Mouse (Mus musculus): ENCODE results near the gene Syk. TPM values are rescaled to one million over a fixed set of nuclear protein-coding genes. Genes with fewer than 3 reads are reported as not detected.

Gene Syk
- polyA plus RNA-seq, 1 experiment from 2014 or later = 3.7 TPM

- Histone ChIP-seq H3K36me3 (no peaks in the 10 kb centered on the region), H3K4me3 (replicated peaks) (no peak overlapping the region), H3K9ac (no peak overlapping the region), H3K27ac (no peak overlapping the region), H3K27me3 (replicated peaks) (no peaks in the 10 kb centered on the region), H3K9me3 (no peaks in the 10 kb centered on the region), H3K4me2 (no peak overlapping the region), H3K4me1 (no peaks in the 10 kb centered on the region)
- 78% methylated on average over 9 of the region's 9 CpGs for WGBS
- ATAC-seq (ENCODE audit: insufficient read depth, low FRiP score, low read depth) = no peak
These were observed 31.7 kb upstream of the Syk start for GRCm38 (mm10) chr13:52551275-52551674.

DNA sequence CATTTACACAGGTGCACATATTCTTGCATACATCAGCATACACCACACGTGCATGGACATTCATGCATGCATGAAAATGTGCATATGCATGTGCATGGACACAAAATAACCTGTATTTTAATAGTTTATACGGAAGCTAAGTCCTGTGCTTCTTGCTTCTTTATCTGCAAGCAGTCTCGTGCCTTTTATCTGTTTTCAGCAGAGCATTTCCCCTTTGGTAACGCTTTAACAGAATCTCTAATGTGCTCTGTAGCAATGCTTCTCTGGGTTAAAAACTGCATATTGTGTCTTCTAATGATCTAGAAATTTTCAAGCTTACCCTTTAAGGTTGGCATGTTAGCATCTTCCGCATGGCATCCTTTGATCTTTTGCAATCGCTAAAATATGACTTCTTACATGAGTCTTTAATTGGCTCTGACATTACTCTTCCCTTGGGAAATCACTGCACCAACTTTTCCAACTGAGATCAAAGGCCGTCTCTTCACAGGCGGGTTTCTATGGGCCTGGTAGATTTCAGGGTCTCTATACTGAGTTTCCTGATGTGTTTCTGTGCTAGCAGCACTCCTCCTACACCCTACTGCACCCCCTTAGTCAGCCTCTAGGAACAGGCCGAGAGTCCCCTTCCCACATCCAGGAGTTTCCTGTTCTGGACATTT lies 30.0 kb upstream of the Syk start:
- no peaks in the 10 kb centered on the region for H3K9me3 ChIP-seq
- no peak overlapping the region for H3K27ac ChIP-seq
- H3K36me3 ChIP-seq = no peaks in the 10 kb centered on the region
- WGBS = 71% methylated on average over 9 of the region's 9 CpGs
- no peak overlapping the region for H3K4me3 ChIP-seq (replicated peaks)
- no peak overlapping the region for H3K4me2 ChIP-seq
- no peak overlapping the region for H3K9ac ChIP-seq
- no peak for ATAC-seq (ENCODE audit: insufficient read depth, low FRiP score, low read depth)
- no peaks in the 10 kb centered on the region for H3K27me3 ChIP-seq (replicated peaks)
- H3K4me1 ChIP-seq = no peaks in the 10 kb centered on the region

DNA sequence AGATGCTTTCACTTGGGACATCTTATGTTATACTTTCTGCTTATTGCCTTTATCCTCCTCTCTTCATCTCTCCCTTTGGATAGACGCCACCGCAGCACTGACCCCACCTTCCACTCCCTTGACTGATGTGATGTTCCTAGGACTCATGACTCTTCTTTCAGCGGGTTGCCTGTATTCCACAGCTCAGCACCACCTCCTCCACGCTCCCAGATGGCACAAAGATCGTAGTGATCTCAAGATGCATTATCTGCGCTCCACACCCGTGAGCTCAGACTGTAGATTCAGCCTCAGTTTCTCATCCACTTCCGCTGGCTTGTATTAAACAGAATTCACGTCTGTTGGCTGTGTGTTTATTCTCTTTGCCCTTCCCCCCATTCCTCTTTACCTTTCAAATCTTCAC lies 28.3 kb upstream of the Syk start:
- H3K27ac ChIP-seq = no peak overlapping the region
- 75% methylated on average over 9 of the region's 9 CpGs for WGBS

GRCm38 (mm10) chr13:52557421-52557820 lies 25.6 kb upstream of the Syk start:
- no peaks in the 10 kb centered on the region for H3K9me3 ChIP-seq
- no peak overlapping the region for H3K27ac ChIP-seq
- H3K27me3 ChIP-seq (replicated peaks) = no peaks in the 10 kb centered on the region
- no peak overlapping the region for H3K4me3 ChIP-seq (replicated peaks)
- 48% methylated on average over 7 of the region's 7 CpGs for WGBS
- no peaks in the 10 kb centered on the region for H3K4me1 ChIP-seq
- no peaks in the 10 kb centered on the region for H3K36me3 ChIP-seq
- H3K9ac ChIP-seq = no peak overlapping the region
- ATAC-seq (ENCODE audit: insufficient read depth, low FRiP score, low read depth) = no peak
- H3K4me2 ChIP-seq = no peak overlapping the region

More for the DNA sequence above, 28.3 kb upstream of the Syk start:
- ATAC-seq (ENCODE audit: insufficient read depth, low FRiP score, low read depth) = no peak
- Histone ChIP-seq H3K4me3 (replicated peaks) (no peak overlapping the region), H3K4me1 (no peaks in the 10 kb centered on the region), H3K27me3 (replicated peaks) (no peaks in the 10 kb centered on the region), H3K4me2 (no peak overlapping the region), H3K9me3 (no peaks in the 10 kb centered on the region), H3K9ac (no peak overlapping the region), H3K36me3 (no peaks in the 10 kb centered on the region)

DNA sequence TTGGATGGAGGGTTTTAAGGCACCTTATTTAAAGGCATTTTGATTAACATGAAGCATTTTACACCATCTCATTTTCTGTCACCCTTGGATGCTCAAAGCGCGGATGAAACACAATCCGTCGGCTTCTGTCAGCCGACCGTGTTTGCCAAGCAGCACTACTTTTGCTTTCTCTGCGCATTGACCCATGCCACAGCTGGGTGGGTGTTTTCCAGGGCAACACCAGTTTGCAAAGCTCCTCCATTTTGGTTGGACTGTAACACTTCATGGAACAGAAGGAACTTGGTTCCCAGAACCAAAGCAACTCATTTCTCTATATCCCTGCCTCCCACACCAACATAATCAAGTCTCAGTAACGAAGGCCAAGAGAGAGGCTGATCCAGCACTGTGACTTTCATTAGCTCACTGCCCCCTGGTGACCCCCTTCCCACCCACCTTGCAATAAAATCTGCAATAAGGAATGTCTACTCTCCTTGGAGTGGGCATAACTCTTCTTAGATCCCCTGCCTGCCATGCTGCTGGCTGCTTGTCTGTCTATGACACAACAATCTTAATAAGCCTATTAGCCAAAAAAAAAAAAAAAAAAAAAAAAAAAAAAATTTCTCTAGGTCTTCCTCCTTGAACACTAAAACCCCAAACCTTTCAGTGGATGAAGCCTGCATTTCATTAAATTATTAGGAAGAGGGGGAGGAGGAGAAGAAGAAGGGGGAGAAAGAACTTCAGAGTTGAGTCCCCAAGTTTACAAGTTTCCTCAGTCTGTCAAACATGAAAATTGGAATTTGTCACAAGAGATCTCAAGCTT lies 21.4 kb upstream of the Syk start:
- no peaks in the 10 kb centered on the region for H3K9me3 ChIP-seq
- H3K27ac ChIP-seq = no peak overlapping the region
- no peaks in the 10 kb centered on the region for H3K4me1 ChIP-seq
- no peak overlapping the region for H3K9ac ChIP-seq
- 91% methylated on average over 8 of the region's 8 CpGs for WGBS
- no peak overlapping the region for H3K4me3 ChIP-seq (replicated peaks)
- no peaks in the 10 kb centered on the region for H3K27me3 ChIP-seq (replicated peaks)
- H3K4me2 ChIP-seq = no peak overlapping the region
- ATAC-seq (ENCODE audit: insufficient read depth, low FRiP score, low read depth) = no peak
- no peaks in the 10 kb centered on the region for H3K36me3 ChIP-seq

DNA sequence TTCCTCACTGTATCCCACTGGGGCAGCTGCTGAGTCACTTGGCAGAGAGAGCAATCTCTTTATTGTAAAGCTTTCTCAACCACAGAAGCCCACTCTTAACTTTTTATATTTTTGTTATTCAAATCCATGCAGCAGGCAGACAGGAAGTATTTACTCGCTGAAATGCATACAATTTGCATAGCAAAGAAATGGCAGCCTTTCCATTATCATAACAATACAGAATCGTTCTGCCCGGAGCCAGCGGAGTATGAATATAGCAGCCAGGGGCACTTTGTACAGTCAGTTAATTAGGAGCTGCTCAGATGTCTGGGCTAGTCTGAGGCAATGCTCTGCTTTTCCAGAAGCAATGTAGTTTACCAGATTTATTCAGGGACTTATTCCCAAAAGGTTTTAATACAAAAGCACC lies 20.8 kb upstream of the Syk start:
- no peaks in the 10 kb centered on the region for H3K27me3 ChIP-seq (replicated peaks)
- ATAC-seq (ENCODE audit: insufficient read depth, low FRiP score, low read depth) = no peak
- H3K27ac ChIP-seq = no peak overlapping the region
- no peaks in the 10 kb centered on the region for H3K36me3 ChIP-seq
- H3K4me2 ChIP-seq = no peak overlapping the region
- no peaks in the 10 kb centered on the region for H3K9me3 ChIP-seq
- H3K9ac ChIP-seq = no peak overlapping the region
- 49% methylated on average over 4 of the region's 4 CpGs for WGBS
- H3K4me3 ChIP-seq (replicated peaks) = no peak overlapping the region
- H3K4me1 ChIP-seq = no peaks in the 10 kb centered on the region

GRCm38 (mm10) chr13:52565103-52565739 lies 17.8 kb upstream of the Syk start:
- WGBS = 88% methylated on average over 18 of the region's 18 CpGs
- Histone ChIP-seq H3K27me3 (replicated peaks) (no peaks in the 10 kb centered on the region), H3K4me1 (no peaks in the 10 kb centered on the region), H3K4me2 (no peak overlapping the region), H3K27ac (no peak overlapping the region), H3K4me3 (replicated peaks) (no peak overlapping the region), H3K9ac (no peak overlapping the region), H3K9me3 (no peaks in the 10 kb centered on the region), H3K36me3 (no peaks in the 10 kb centered on the region)
- ATAC-seq (ENCODE audit: insufficient read depth, low FRiP score, low read depth) = no peak

DNA sequence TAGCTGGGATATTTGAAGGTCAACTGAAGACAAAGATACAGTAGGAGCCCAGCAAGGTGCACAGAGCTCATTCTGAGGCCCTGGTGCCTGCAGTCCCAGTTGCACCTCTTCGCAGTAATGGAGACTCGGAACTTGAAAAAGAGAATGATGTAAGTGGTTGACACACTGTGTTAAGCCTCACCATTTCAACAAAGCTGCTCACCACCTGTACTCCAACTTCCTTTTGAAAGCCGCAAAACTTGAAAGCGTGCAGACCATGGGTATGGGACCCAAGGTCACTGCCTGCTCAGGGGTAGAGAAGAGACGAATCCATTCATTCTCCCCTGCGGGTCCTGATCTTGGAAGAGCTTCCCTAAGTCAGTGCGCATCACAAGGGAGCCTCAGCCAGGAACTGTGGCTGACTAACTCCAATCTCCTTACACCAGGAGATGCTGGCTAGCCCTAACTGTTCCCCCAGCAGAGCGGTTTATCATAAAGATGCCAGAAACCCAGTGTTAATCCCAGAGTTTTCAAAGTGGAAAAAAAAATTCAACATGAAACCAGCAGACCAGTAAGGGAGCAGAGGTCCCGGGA lies 16.7 kb upstream of the Syk start:
- no peaks in the 10 kb centered on the region for H3K27me3 ChIP-seq (replicated peaks)
- WGBS = 87% methylated on average over 9 of the region's 9 CpGs
- H3K4me3 ChIP-seq (replicated peaks) = no peak overlapping the region
- H3K4me1 ChIP-seq = no peaks in the 10 kb centered on the region
- no peak overlapping the region for H3K9ac ChIP-seq
- no peak overlapping the region for H3K4me2 ChIP-seq
- no peaks in the 10 kb centered on the region for H3K9me3 ChIP-seq
- H3K27ac ChIP-seq = no peak overlapping the region
- H3K36me3 ChIP-seq = no peaks in the 10 kb centered on the region
- no peak for ATAC-seq (ENCODE audit: insufficient read depth, low FRiP score, low read depth)

GRCm38 (mm10) chr13:52566777-52567176 lies 16.2 kb upstream of the Syk start:
- Histone ChIP-seq H3K4me1 (no peaks in the 10 kb centered on the region), H3K4me2 (no peak overlapping the region), H3K36me3 (no peaks in the 10 kb centered on the region), H3K4me3 (replicated peaks) (no peak overlapping the region), H3K9me3 (no peaks in the 10 kb centered on the region), H3K27ac (no peak overlapping the region), H3K27me3 (replicated peaks) (0 out of 2 replicates have a peak, but pooled peaks cover 1% of the 10 kb centered on the region), H3K9ac (no peak overlapping the region)
- no peak for ATAC-seq (ENCODE audit: insufficient read depth, low FRiP score, low read depth)
- 61% methylated on average over 7 of the region's 7 CpGs for WGBS

GRCm38 (mm10) chr13:52569194-52569769 lies 13.7 kb upstream of the Syk start:
- 0 out of 2 replicates have a peak, but pooled peaks cover 4% of the 10 kb centered on the region for H3K27me3 ChIP-seq (replicated peaks)
- H3K36me3 ChIP-seq = no peaks in the 10 kb centered on the region
- H3K4me3 ChIP-seq (replicated peaks) = no peak overlapping the region
- WGBS = 56% methylated on average over 8 of the region's 8 CpGs
- no peak overlapping the region for H3K4me2 ChIP-seq
- no peak overlapping the region for H3K27ac ChIP-seq
- no peaks in the 10 kb centered on the region for H3K4me1 ChIP-seq
- no peaks in the 10 kb centered on the region for H3K9me3 ChIP-seq
- ATAC-seq (ENCODE audit: insufficient read depth, low FRiP score, low read depth) = no peak
- no peak overlapping the region for H3K9ac ChIP-seq

GRCm38 (mm10) chr13:52570276-52570675 lies 12.7 kb upstream of the Syk start:
- ATAC-seq (ENCODE audit: insufficient read depth, low FRiP score, low read depth) = no peak
- Histone ChIP-seq H3K9ac (no peak overlapping the region), H3K9me3 (no peaks in the 10 kb centered on the region), H3K4me2 (no peak overlapping the region), H3K27me3 (replicated peaks) (0 out of 2 replicates have a peak, but pooled peaks cover 4% of the 10 kb centered on the region), H3K27ac (no peak overlapping the region), H3K4me3 (replicated peaks) (no peak overlapping the region), H3K4me1 (no peaks in the 10 kb centered on the region), H3K36me3 (no peaks in the 10 kb centered on the region)
- 90% methylated on average over 9 of the region's 9 CpGs for WGBS
